Mouse (Mus musculus) intestine, postnatal 0 days (tissue): ENCODE data around the gene Galnt7. TPM values are rescaled to one million over a fixed set of nuclear protein-coding genes. Genes with fewer than 3 reads are reported as not detected.
A peak's percentile ranks its signal among the peaks of the same experiment; 100 is the strongest.

ENCODE experiments used
- ATAC-seq: fragments of 200-750 bp; cut with Nextera tagmentation; 2 replicates; pipeline ENCODE4 v1.8.0; 2017; ENCODE audit warnings: mild to moderate bottlenecking, moderate TSS enrichment, moderate library complexity
- H3K27ac ChIP-seq: fragments of 300-500 bp; sonication (generic); 2 replicates; pipeline ENCODE4 v1.5.1; 2014; ENCODE audit warnings: mild to moderate bottlenecking, low read depth, low read length, moderate library complexity
- H3K27me3 ChIP-seq: fragments of 300-500 bp; sonication (generic); replicated peaks from 2 replicates; pipeline ENCODE4 v1.6.1; 2014; ENCODE audit warnings: low read length, mixed read lengths; ENCODE audit not compliant: control insufficient read depth, insufficient read depth
- H3K36me3 ChIP-seq: fragments of 300-500 bp; sonication (generic); 2 replicates; pipeline ENCODE4 v1.6.1; 2014; ENCODE audit warnings: mild to moderate bottlenecking, moderate library complexity; ENCODE audit not compliant: control insufficient read depth, insufficient read depth
- H3K4me1 ChIP-seq: fragments of 300-500 bp; sonication (generic); replicated peaks from 2 replicates; pipeline ENCODE4 v1.6.1; 2014; ENCODE audit warnings: antibody characterized with exemption, low read length, mixed read lengths; ENCODE audit not compliant: control insufficient read depth, insufficient read depth
- H3K4me2 ChIP-seq: fragments of 300-500 bp; sonication (generic); replicated peaks from 2 replicates; pipeline ENCODE4 v1.6.1; 2014; ENCODE audit warnings: low read depth, mild to moderate bottlenecking, moderate library complexity
- H3K4me3 ChIP-seq: fragments of 300-500 bp; sonication (generic); 2 replicates; pipeline ENCODE4 v1.5.1; 2014; ENCODE audit warnings: low read depth, low read length
- H3K9ac ChIP-seq: fragments of 300-500 bp; sonication (generic); 2 replicates; pipeline ENCODE4 v1.6.1; 2014; ENCODE audit warnings: mild to moderate bottlenecking, low read depth, low read length
- H3K9me3 ChIP-seq: fragments of 300-500 bp; sonication (generic); 2 replicates; pipeline ENCODE4 v1.6.1; 2016; ENCODE audit warnings: mixed run types; ENCODE audit not compliant: control insufficient read depth
- CTCF ChIP-seq: sonication (generic); IDR thresholded peaks from 2 replicates; pipeline ENCODE4 v1.5.1; 2016; ENCODE audit warnings: low read depth, mild to moderate bottlenecking, control low read depth, antibody characterized with exemption, moderate library complexity
- WGBS: fragments of 180-500 bp; shearing (Covaris S2); extraction: QIAGEN DNeasy Blood & Tissue Kit; methylation state at CpG from one replicate; pipeline ENCODE4 v1.1.7; 2014; 5-methylcytosine and 5-hydroxymethylcytosine counted together
- polyA plus RNA-seq: library from polyadenylated mRNA; unstranded; fragments of >200 nt; fragmentation: Nextera tagmentation; extraction: Ambion mirVana; gene quantifications from 2 replicates; pipeline ENCODE4 v1.2.1, GENCODE M21; 2015

Galnt7 gene
- polyA plus RNA-seq, 1 experiment from 2014 or later: 20.2 TPM

DNA sequence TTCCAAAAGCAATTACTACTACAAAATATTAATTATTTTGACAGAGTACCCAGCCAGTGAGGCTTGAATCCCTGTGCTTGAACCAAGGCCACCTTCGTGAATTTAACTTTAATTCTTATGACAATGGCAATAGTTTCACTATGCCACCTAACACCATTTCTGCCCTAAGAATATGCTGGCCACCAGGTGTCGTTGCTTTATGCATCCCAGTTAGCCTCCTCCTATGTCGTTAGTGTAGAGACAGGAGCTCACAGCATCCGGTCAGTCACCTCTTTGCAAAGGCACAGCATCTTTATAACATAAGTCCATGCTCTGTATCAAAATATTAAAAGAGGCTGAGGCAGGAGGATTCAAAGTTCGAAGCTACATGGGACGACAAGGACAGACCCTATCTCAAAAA, 79.0 kb downstream of the Galnt7 start:
- H3K27ac ChIP-seq: no peak overlapping the region
- ATAC-seq: no peak
- no peak overlapping the region for H3K9ac ChIP-seq
- no peaks in the 10 kb centered on the region for H3K27me3 ChIP-seq
- H3K9me3 ChIP-seq: no peaks in the 10 kb centered on the region
- H3K36me3 ChIP-seq: no peaks in the 10 kb centered on the region
- TF ChIP-seq CTCF: peak; percentile 36
- 82% methylated on average over 6 of the region's 6 CpGs for WGBS
- no peaks in the 10 kb centered on the region; the same call in 1 of the 2 replicates for H3K4me1 ChIP-seq
- no peak overlapping the region for H3K4me3 ChIP-seq
- H3K4me2 ChIP-seq: no peak overlapping the region

DNA sequence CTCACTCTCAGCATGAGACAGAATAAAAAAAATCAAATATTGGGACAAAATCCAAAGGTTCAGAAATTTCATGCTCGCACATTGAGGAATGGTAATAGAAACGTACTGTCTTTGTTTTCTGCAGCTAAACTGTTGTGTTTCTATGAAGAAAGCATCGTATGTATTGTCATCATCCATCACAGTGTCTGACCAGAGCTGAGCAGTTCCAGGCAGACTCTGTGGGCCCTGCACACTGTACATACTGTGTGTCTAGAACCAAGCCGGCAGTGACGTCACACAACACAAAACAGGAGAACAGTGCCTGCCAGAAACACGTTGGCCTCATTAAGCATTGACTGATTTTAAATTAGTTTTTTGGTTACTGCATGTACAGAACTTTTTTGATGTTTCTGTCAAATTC, 82.9 kb downstream of the Galnt7 start:
- no peaks in the 10 kb centered on the region for H3K9me3 ChIP-seq
- H3K27ac ChIP-seq: no peak overlapping the region
- H3K4me1 ChIP-seq: no peaks in the 10 kb centered on the region; the same call in 1 of the 2 replicates
- TF ChIP-seq CTCF: no peak
- no peak for ATAC-seq
- no peak overlapping the region for H3K9ac ChIP-seq
- H3K36me3 ChIP-seq: 0 out of 2 replicates have a peak, but pooled peaks cover 3% of the 10 kb centered on the region
- H3K4me3 ChIP-seq: no peak overlapping the region
- H3K4me2 ChIP-seq: no peak overlapping the region
- H3K27me3 ChIP-seq: no peaks in the 10 kb centered on the region
- WGBS: 77% methylated on average over 6 of the region's 6 CpGs

DNA sequence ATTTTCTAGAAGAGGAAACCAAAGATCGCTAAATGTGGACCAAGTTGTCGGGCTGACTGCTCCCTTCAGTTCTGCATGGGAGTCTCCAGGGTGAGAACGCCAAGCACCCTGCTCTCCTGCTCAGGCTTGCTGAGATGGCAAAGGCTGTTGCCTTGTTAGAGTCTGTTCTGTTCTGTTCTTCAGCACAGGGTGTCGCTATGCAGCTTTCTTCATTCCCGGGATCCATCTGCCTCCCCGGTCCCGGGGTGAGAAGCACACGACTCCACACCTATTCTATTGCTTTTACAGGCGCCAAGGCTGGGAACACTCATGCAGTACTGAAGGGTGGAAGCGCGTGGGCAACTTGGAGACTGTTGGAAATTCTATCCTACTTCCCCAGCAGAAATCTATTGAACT, 83.4 kb downstream of the Galnt7 start:
- Histone ChIP-seq H3K9ac (no peak overlapping the region), H3K9me3 (no peaks in the 10 kb centered on the region), H3K4me2 (no peak overlapping the region), H3K36me3 (0 out of 2 replicates have a peak, but pooled peaks cover 3% of the 10 kb centered on the region), H3K4me3 (no peak overlapping the region), H3K27ac (no peak overlapping the region), H3K27me3 (no peaks in the 10 kb centered on the region), H3K4me1 (no peaks in the 10 kb centered on the region)
- TF ChIP-seq CTCF: peak; percentile 64
- WGBS: 49% methylated on average over 11 of the region's 11 CpGs
- no peak for ATAC-seq

DNA sequence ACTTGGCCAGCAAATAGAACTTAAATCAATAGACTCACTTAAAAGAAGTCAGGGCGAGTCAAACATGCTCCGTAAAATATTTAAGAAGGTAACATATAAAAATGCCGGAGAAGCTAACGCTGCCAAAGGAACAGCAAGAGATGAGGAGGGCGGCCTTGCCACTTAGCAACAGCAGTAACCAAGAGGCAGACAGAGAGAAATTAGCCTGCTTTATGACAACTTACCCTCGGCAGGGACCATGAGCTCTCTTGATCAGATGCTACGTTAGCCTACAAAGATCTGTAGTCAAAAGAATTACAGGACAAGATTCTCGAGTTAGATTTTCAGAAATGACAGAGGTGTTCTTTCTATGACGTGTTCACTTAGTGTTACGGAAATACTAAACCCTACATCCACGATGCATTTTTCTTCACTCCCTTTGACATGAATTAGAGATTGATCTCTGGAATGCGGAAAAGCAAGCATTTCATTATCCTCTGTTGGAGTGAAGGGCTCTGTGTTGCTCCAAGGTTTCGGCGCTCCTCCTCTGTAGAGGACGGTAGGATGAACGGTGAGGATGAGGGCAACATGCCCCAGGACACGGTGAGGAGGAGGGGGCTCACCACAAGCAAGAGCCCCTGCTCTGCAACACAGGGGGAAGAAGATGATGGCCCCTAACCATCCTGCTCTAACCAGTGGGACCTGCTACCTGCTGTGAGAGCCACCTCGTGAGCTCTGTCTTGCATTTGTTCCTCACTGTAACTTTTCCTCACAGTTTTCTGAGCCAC, 84.0 kb downstream of the Galnt7 start:
- no peaks in the 10 kb centered on the region for H3K9me3 ChIP-seq
- ATAC-seq: no peak
- H3K9ac ChIP-seq: no peak overlapping the region
- H3K36me3 ChIP-seq: 0 out of 2 replicates have a peak, but pooled peaks cover 3% of the 10 kb centered on the region
- H3K4me1 ChIP-seq: no peaks in the 10 kb centered on the region
- no peak for TF ChIP-seq CTCF
- H3K4me3 ChIP-seq: no peak overlapping the region
- no peaks in the 10 kb centered on the region for H3K27me3 ChIP-seq
- 87% methylated on average over 18 of the region's 18 CpGs for WGBS
- no peak overlapping the region for H3K4me2 ChIP-seq
- no peak overlapping the region for H3K27ac ChIP-seq

DNA sequence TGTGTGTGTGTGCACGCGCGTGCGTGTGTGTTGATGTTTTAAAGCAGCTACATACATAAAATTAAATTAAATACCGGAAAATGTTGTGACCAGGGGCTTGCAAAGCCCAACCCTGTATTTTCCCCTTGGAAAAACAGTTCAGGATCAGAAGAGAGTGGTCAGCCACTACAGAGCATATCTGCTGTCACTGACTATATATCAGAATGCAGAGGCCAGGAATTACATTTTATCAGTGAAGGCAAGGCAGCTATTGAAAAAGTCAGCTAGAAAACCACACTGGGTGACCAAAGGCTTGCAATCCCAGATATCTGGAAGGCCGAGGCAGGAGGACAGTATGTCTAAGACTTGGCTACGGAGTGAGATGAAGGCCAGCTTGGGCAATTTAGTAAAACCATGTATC, 84.8 kb downstream of the Galnt7 start:
- WGBS: 90% methylated on average over 7 of the region's 7 CpGs
- no peak overlapping the region for H3K4me2 ChIP-seq

DNA sequence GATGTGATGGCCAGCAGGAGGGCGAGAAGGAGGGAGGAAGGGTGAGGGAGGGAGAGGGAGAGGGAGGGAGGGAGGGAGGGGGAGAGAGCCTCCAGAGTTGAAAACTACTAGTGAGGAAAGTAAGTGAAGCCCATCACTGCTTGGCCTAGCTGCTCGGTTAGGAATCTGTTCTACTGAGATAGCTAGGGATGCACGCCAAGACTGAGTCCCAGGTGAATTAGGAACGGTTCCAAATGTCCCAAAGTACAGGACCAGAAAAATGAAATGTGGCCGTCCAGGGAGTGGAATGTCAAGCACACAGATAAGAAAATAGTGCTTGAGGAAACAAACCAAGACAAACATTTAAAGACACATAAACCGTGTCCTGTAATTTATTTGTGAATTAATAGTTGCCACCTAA, 87.8 kb downstream of the Galnt7 start:
- Histone ChIP-seq H3K27ac (no peak overlapping the region), H3K4me3 (no peak overlapping the region), H3K9me3 (no peaks in the 10 kb centered on the region), H3K27me3 (no peaks in the 10 kb centered on the region), H3K4me1 (no peaks in the 10 kb centered on the region), H3K36me3 (0 out of 2 replicates have a peak, but pooled peaks cover 3% of the 10 kb centered on the region), H3K9ac (no peak overlapping the region), H3K4me2 (no peak overlapping the region)
- WGBS: 74% methylated on average over 6 of the region's 6 CpGs
- no peak for ATAC-seq
- TF ChIP-seq CTCF: no peak

More for the DNA sequence above, 84.8 kb downstream of the Galnt7 start:
- H3K4me1 ChIP-seq: no peaks in the 10 kb centered on the region
- H3K4me3 ChIP-seq: no peak overlapping the region
- H3K9me3 ChIP-seq: no peaks in the 10 kb centered on the region
- H3K27me3 ChIP-seq: no peaks in the 10 kb centered on the region
- TF ChIP-seq CTCF: no peak
- H3K36me3 ChIP-seq: 0 out of 2 replicates have a peak, but pooled peaks cover 3% of the 10 kb centered on the region
- no peak for ATAC-seq
- no peak overlapping the region for H3K27ac ChIP-seq
- no peak overlapping the region for H3K9ac ChIP-seq
